Mouse (Mus musculus) right cerebral cortex, postnatal 4 days (tissue): ENCODE data around the gene Bhlhe23.

ENCODE experiments used
- DNase-seq: peaks from one replicate; pipeline ENCODE4 v3.0.0-alpha.2; 2022

Bhlhe23 gene

DNA sequence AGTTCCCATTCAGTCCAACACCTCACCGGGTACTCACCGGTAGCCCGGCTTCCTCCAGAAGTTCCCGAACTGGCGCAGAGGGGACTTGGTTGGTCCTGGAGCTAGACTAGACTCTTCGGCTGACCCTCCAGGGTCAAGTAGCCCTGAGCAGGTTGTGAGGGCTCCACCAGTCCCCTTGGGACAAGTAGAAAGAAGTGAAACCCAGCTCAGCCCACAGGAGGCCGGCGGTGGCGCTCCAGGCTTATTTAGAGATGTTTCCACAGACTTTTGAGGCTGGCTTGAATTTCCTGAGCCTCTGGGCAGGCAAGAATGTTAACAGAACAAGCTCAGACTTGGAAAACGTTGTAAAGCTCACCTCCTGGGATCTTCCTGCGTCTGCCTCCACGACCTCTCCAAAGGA, 1.5 kb downstream of the Bhlhe23 start:
- no peak for DNase-seq

DNA sequence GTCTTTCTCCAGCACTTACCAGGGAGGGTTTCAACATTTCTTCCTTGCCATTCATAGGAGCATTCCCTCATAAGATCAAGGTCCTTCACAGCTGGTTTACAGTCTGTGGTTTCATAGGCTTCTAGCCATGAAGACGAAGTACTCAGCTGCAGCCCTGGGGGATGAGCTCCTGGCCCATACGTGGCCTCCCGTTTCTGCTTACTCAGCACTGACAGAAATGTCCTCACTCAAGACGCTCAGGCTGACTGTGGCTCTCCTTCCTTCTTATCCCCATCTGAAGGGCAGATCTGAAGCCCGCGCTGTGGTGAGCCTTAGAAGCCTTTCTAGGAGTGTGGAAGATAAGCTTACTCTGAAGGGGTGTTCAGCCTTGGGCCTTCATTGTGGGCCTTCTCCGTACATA, 11.0 kb downstream of the Bhlhe23 start:
- DNase-seq = no peak

DNA sequence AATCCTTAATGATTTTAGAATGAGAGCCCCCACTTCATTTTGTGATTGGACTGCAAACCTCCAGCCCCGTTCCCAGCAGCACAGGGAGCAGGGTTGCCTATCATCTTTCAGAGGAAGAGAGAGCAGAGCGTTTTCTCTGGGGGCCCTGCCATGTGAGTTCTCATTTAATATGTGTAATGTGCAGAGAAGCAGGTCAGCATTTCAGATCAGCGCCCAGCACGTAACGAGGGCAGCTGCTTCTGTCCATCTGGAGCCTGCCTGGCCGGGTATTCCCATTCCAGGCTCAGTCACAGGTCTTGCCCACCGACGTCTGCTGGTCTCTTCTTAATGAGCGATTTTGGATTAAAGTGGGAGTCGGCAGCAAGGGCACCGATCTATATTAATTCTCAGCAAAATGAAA, 11.7 kb downstream of the Bhlhe23 start:
- no peak for DNase-seq

DNA sequence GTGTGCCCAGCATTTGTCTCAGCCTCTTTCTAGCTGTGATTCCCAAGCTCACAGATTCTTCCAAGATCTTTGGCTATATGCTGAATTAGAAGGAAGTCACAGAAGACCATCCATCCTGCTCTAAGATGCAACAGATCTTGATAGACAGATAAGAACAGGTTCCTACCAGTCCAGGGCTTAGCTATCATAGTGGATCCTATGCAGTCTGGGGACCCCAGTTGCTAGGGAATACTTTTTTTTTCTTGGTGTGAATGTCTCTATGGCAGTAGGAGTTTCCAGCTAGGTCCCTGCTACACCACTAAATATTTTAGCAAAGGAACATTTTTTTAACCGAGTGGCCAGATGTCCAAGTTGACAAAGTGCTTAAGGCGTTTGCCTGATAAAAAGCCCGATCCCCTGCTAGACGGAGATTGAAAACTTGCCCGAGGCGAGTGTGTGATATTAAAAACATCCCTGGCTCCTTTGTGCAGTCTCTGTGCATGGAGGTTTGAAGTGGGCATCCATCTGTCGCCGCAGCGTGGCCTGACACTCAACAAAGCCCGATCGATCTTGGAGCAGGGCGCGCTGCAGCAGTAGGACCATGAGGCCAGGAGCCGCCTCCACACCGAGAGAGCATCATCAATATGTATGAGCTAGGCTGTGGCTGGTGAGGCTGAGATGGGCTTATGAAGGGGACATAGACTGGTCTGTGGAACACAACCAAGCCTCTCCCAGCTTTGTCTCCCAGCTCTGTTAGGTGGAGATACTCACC, 18.0 kb downstream of the Bhlhe23 start:
- no peak for DNase-seq

DNA sequence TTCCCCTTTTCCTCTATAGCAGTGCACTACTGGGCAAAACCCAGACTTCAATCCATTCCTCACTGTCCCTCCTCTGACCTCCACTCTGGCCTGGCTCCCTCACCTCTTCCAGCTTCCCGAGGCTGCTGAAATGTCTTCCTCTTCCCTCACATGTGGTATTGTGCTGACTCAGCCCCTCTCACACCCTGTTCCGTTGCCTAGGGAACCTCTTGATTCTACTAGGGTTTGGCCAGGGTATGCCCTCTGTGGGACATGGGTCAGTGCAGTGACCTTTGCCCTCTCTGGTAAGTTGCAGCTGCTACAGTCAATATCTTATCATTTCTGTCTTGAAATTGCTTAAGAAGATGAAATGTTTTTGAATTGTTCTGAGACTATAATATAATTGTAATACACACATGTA, 19.9 kb downstream of the Bhlhe23 start:
- DNase-seq = no peak

DNA sequence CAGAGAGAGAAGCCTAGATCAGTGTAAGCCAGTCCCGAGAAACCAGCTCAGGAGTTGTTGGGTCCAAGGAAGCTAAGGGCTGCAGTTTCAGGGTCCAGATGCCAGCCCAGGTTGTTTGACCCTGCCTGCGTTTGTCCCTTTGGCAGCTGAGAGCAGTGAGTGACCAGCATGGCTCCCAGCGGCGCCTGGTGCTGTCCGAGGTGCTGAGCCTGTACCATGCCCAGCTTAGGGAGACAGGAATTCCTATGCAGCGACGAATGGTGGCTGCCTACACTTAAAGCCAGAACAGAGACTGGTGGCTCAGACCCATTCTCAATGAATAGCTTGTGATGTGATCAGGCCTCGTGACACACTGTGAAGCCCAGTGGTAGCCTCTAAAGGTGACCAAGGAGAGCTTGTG, 20.8 kb downstream of the Bhlhe23 start:
- DNase-seq = no peak

DNA sequence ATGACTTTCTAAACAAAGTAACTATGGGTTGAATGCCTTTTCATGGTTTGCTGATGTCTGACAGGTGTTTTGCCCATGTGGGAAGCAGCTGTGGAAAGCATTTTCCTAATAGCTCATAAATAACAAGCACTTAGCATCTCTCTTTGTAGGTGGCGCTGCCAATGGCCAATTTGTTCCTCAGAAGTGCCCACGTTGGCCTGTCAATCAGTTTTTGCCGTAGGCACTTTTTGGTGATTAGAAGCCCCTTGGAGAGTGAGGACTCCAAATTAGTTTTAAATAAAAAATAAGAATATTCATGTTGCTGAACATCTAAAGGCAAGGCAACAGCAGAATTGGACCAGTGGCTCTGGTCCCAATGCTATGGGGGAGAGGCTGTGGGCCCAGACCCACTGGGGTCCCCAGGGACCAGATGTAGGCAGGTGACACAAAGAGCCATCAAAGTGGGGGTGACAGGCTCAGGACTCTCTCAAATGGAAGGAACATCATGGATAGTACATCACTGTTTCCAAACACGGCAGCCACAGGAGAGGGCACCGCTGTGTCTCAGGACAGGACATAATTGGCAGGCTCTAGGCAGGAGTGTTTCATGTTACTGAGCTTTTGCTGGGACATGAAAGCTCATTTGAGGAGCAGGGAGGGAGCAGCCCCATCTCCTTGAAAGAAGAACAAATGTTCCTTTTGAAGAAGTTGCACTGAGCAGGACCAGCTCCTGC, 21.6 kb downstream of the Bhlhe23 start:
- no peak for DNase-seq

DNA sequence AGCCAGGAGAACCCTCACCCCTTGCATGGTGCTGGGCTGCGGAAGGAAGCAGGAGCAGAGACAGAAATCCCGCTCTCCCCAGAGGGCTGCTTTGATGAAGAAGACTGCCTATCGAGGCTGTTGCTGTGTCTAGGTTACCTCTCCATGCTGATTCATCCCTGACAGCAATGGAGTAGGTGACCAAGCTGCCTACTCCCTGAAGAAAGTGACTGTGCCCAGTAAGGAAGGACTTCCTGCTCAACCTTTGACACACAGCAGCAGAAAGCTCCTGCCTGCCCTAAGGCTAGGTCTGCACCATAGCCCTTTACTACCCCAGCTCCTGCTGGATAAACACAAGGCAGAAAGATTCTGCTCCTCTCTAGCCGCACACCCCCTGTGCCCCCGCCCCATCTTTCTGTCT, 27.8 kb downstream of the Bhlhe23 start:
- no peak for DNase-seq

DNA sequence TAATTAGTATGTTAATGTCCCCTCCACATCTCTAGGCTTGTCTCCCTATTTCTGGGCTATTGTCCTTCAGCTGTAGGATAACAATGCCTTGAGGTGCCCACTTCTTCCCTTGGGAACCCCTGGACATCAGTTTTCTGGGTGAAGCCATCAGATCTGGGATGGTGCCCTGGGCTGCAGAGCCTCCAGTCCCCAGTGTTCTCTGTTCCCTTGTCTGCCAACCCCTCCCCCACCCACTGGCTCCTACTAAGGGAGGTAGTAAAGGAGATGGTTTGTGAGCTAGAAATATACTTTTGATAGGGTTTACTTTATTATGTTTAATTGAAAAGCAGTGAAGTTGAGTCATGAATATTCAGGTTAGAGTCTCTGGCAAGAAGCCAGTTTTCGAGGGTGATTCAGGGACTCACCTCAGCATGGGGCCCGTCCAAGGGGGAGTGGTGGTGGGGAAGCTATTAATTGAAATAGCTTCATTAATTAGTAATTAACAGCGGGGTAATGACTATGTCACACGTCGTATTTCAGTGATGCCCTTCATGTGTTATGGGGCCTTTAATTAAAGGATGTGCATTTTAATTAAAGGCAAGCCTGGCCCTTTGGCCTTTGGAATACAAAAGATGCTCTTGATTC, 30.0 kb downstream of the Bhlhe23 start:
- no peak for DNase-seq

DNA sequence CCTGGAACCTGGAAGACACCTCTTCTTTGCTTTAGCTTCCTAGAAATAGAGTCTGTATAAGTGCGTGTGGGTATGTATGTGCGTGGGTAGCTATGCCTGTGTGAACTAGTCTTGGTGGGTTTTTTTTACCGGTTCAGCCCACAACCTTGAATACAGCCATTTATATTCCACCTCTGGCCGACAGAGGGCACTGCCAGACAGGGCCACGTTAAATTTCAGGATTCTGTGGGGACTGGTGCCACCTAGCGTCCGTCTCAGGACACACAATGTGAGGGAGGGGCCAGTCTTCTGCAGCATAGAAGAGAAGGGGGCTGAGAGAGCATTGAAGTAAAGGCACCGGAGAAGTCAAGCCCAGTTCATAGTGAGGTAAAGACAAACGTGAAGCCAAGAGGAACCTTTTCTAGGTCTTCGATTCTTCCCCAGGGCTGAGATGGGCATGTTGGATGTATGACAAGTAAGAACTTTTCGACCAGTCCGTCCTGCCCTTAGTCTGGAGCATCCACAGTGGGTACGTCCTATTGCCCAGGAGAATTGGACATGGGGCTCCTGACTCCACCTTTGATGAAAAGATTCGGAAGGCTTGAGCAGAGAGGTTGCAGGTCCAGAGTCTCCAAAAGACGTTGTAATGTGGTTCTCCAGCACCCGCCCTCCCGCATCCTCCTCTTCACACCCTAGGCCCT, 31.3 kb downstream of the Bhlhe23 start:
- peak; percentile 94 for DNase-seq

DNA sequence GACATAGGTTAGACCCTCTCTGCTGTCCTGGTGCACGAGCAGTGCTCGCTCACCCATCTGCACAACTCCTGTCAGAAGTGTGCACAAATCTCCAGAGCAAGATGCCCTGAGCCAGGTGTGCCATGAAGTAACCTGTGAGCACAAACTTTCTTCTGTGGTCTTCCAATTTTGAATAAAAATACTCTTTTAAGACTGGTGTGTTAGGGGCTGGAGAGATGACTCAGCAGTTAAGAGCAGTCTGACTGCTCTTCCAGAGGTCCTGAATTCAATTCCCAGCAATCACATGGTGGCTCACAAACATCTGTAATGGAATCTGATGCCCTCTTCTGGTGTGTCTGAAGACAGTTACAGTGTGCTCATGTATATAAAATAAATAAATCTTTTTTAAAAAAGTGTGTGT, 33.4 kb downstream of the Bhlhe23 start:
- DNase-seq = no peak

DNA sequence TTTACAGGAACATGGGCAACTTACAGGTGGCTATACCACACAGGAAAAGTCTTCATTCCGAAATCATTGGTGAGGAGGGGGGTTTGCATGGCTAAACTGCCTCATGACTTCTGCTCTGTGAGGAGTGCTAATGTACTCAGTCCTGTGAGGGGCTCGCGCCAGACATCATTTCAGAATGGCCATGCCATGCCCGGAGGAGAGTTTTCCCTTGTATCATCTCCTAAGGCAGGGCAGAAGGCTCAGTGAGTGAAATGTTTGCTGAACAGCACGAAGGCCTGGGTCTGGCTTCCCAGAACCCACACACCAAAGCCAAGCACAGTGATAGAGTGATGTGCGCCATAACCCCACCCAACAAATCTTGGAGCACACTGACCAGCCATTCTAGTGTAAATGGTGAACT, 33.9 kb downstream of the Bhlhe23 start:
- DNase-seq = no peak

DNA sequence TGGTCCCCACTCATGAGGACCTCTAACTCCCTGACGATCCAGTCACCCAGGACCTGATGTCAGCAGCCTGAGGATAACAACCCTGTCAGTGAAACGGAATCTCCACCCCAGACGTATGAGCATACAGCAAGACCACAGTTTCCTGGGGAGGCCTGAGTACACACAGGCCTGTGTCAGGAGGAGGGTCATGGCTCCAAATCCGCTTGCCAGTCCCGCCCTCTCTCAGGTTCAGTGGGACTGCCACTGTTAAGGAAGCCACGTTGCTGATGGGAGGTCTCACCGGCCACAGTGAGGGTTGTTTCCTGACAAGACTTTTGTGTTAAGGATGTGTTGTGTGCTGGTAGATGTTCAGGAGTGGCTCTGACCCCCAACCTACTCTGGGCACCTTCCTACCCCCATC, 35.3 kb downstream of the Bhlhe23 start:
- DNase-seq = no peak

DNA sequence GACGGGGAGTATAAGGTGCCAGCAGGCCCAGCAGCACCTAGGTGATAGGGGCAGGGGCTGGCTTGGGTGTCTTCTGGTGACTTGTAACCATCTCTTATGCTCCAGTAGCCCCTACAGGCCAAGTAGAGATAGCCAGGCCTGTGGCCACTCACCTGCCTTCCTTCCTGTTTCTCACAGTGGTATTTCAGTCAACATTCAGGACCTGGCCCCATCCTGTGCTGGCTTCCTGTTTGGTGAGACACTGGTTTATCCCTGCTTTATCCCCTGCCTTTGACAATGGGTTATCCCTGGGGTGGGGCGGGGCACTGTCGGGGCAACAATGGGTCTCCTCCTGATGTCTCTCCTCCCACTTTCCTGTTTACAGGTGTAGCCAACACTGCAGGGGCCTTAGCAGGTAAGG, 36.4 kb downstream of the Bhlhe23 start:
- DNase-seq = no peak

DNA sequence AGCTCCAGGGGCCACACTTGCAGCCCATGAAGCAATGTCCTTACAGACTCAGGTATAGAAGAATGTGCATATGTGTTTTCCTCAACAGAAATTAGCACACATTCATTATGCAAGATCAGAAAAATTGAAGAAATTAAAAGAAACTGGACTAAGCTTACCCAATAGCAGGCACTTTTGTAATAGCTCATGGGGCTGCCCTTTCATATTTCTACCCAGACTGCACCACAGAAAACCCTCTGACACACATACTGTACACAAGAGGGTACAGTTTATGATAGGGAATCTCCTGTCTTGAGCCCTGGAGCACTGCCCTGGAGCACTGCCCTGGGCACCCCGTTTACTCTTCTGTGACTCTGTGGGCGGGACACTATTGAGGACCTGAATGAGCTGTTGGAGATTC, 38.7 kb downstream of the Bhlhe23 start:
- DNase-seq = no peak

DNA sequence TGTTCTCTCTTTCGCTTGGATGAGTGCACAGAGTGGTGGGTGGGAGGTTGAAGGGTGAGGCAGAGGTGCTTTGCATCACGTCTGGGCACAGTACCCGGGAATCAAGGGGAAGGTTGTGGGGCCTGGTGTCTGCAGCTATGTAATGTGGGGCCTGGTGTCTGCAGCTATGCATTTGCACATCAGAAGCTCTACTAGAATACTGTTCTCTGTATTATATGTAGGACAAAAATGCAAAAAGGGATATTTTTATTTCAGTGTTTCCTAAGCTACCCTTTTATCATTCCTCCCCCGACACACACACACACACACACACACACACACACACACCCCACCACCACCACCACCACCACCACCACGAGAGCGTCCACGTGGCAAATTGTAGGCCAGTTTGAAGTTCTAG, 41.5 kb downstream of the Bhlhe23 start:
- no peak for DNase-seq

DNA sequence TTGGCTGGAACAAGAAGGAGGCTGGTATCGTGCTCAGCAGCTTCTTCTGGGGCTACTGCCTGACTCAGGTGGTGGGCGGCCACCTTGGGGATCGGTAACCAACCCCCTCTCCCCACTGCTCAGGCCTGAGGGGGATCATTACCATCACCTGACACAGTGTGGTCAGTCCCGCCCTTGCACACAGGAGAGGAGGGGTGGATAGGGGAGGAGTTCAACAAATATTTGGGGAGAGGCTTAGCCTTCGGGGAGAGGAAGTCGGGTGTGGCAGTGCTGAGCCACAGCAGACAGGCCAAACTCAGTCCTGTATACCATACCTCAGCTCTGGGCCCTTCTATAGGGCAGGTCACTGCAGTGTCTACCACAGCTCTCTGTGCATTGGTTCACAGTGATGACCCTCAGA, 44.7 kb downstream of the Bhlhe23 start:
- DNase-seq = no peak

DNA sequence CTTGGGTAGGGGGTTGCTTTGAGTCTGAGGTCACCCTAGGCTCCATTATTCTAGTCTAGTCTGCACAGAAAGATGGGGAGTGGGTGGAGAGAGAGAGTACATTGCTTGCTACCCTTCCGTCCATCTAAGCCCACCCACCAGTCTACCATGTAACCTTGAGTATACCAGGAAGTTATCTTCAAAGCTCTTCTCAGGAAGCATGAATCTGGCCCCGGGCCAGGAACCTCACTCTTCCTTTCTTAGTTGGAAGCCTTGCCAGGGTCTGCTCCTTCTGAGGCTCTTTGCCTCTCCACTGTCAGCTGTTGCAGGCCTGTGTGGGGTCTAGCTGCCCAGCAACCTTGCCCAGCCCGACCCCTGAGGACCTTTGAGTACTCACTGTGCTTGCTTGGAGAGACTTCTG, 45.7 kb downstream of the Bhlhe23 start:
- no peak for DNase-seq

DNA sequence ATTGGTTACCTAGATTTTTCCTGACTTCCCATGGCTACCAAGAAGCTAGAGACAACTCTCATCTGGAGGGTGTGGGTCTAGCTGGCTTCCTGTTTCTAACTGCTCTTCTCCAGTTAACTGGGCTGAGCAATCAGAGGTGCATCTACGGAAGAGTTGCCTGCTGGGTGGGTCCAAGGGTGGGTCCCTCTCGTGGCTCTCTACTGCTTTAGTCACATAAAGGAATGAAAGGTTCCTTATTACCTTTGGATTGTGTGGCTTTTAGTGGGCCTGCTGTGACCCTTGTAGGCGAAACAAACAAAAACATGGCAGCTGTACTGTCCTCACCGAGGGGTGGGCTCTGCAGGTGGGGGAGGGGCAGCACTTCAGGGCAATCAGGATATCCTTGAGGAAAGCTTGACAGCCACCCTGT, 49.1 kb downstream of the Bhlhe23 start:
- no peak for DNase-seq

DNA sequence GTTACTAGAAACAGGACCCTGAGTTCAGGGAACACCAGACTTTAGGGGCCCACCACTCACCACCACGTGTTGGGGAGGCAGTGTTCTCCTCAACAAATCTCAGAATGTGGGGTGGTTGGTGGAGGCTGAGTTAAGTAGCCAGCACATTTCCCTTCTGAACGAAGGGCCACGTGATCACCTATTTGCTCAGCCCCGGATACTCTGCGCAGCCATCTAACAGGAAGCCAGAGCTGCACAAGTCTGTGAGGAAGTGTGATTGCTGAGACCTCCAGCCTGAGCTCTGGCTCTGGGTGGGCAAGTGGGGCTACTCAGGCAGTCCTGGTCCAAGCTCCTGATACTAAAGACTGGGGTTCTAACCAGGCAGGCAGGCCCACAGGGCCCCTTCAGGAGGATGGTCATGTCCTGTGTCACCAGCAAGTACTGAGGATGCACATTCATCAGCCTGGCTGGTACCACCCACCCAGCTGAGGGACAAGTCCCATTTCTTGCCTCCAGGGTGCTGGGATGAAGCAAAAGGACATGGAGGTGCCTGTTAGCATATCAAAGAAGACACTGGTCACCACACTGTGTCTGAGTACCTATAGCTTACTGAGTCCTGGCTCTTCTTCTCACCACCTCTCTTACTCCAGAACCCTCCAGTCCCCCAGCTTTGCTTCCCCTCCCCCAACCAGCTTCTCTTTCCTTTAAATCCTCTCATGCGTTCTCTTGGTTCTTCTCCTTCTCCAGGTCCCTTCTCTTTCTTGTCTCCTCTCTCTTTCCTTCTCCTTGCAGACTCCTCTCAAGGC, 49.9 kb downstream of the Bhlhe23 start:
- no peak for DNase-seq

DNA sequence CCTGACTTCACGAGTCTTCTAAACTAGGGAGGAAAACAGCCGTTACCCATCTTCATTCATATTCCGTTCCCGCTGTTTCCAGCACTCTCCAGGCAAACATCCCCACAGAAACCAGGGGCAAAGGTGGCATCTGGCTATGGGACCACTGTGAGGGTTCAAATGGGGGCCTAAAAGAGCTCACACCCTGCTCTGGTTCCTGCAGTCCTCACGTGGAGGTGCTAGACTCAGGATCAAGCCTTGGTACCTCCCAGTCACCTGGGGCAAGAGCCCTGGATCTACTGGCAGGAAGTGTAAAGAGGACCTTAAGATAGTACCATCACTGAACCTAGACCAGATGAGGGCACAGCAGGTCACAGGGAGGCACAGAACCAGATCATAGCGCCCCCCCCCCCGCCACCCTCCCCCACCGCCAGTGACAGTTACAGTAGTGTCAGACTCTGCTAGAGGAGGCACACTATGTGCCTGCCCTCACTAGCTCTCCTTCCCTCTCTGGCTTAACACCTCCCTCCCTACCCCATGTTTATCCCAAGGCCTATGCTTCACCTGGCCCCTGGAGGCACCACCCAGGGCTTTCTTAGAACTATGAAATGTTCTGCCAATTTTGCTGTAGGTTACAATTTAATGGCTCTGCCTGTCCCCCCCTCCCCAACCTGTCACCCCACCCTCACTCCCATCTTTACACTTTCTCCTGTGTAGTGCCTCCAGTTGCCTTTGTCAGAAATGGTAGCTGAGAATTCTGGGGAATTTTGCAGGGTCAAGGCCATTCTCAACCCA, 50.7 kb downstream of the Bhlhe23 start:
- no peak for DNase-seq

DNA sequence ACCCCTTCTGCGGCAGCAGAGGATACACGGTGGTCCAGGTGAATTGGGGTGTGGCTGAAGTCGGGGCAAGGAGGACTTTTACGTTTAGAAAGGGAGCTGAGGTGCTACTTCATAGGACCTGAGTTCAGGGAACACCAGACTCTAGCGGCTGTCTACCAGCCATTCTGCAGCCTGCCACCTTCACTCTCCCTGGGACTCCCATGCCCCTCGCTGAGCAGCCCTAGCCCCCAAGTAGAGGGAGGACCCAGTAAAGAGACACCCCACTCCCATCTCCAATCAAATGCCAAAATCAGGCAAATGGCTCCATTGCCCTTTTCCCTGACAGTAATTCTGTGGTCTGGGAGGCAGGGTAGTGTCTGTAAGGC, 51.3 kb downstream of the Bhlhe23 start:
- no peak for DNase-seq
